Mouse (Mus musculus) natural killer cell, adult 2 months (primary cell): Measurements from ENCODE around the gene Rora.

Experiments used
- DNase-seq, 2 experiments: peaks; one replicate each; pipeline ENCODE4 v3.0.0; 2022; ENCODE audit warnings: low spot score in 2 of 2

The Rora gene

GRCm38 (mm10) chr9:68759324-68759723, 105.7 kb downstream of the Rora start:
- no peak for DNase-seq

- DNase-seq = no peak
These were observed 106.7 kb downstream of the Rora start for GRCm38 (mm10) chr9:68760329-68760728.

- no peak for DNase-seq
These were observed 107.3 kb downstream of the Rora start for GRCm38 (mm10) chr9:68760876-68761275.

- no peak for DNase-seq
These were observed 108.1 kb downstream of the Rora start for GRCm38 (mm10) chr9:68761672-68762071.

- no peak for DNase-seq
These were observed 112.0 kb downstream of the Rora start for GRCm38 (mm10) chr9:68765595-68765994.

- no peak for DNase-seq
These were observed 116.1 kb downstream of the Rora start for GRCm38 (mm10) chr9:68769638-68770037.

- DNase-seq = no peak
These were observed 117.8 kb downstream of the Rora start for GRCm38 (mm10) chr9:68771383-68771782.

- DNase-seq = no peak
These were observed 120.2 kb downstream of the Rora start for GRCm38 (mm10) chr9:68773770-68774169.

GRCm38 (mm10) chr9:68782011-68782410, 128.4 kb downstream of the Rora start:
- DNase-seq = no peak

GRCm38 (mm10) chr9:68782604-68783003, 129.0 kb downstream of the Rora start:
- no peak for DNase-seq

- DNase-seq = no peak
These were observed 129.7 kb downstream of the Rora start for GRCm38 (mm10) chr9:68783246-68783645.

GRCm38 (mm10) chr9:68786614-68787293, 133.2 kb downstream of the Rora start:
- DNase-seq = no peak

GRCm38 (mm10) chr9:68787665-68788064, 134.1 kb downstream of the Rora start:
- no peak for DNase-seq

GRCm38 (mm10) chr9:68790922-68791321, 137.3 kb downstream of the Rora start:
- DNase-seq = no peak

- DNase-seq = no peak
These were observed 138.5 kb downstream of the Rora start for GRCm38 (mm10) chr9:68791982-68792540.

- no peak for DNase-seq
These were observed 141.7 kb downstream of the Rora start for GRCm38 (mm10) chr9:68795314-68795713.

GRCm38 (mm10) chr9:68798221-68798620, 144.6 kb downstream of the Rora start:
- DNase-seq = no peak

- DNase-seq = no peak
These were observed 145.5 kb downstream of the Rora start for GRCm38 (mm10) chr9:68799065-68799464.

- DNase-seq = no peak
These were observed 150.6 kb downstream of the Rora start for GRCm38 (mm10) chr9:68804229-68804628.

GRCm38 (mm10) chr9:68805776-68806175, 152.2 kb downstream of the Rora start:
- DNase-seq = no peak

GRCm38 (mm10) chr9:68807735-68808134, 154.1 kb downstream of the Rora start:
- no peak for DNase-seq

- no peak for DNase-seq
These were observed 155.9 kb downstream of the Rora start for GRCm38 (mm10) chr9:68809536-68809935.

- DNase-seq = no peak
These were observed 161.1 kb downstream of the Rora start for GRCm38 (mm10) chr9:68814723-68815122.

GRCm38 (mm10) chr9:68815877-68816276, 162.3 kb downstream of the Rora start:
- no peak for DNase-seq
